Mouse (Mus musculus): Measurements from ENCODE around the gene Ubl3. TPM values are rescaled to one million over a fixed set of nuclear protein-coding genes. Genes with fewer than 3 reads are reported as not detected.

Gene Ubl3
- polyA plus RNA-seq, 1 experiment = 45.3 TPM

- no peak for DNase-seq
- 95% methylated on average over 5 of the region's 5 CpGs for WGBS
- no peaks in the 10 kb centered on the region for H3K36me3 ChIP-seq (ENCODE audit: control insufficient read depth, insufficient read depth, low read length)
- H3K4me3 ChIP-seq (ENCODE audit: control insufficient read depth, insufficient read depth, low read length) = no peak overlapping the region
- H3K4me1 ChIP-seq (replicated peaks; ENCODE audit: control insufficient read depth, insufficient read depth, low read length) = no peaks in the 10 kb centered on the region
- TF ChIP-seq CTCF (IDR thresholded peaks at IDR 0.05; ENCODE audit: borderline replicate concordance, control insufficient read depth, extremely low read depth, insufficient read depth, low read length, poor library complexity) (no peak), POLR2A (IDR thresholded peaks at IDR 0.05; ENCODE audit: control insufficient read depth, extremely low read depth, insufficient read depth, low read length, poor library complexity) (no peak)
- no peak overlapping the region for H3K27ac ChIP-seq (ENCODE audit: control insufficient read depth, insufficient read depth, low read length)
- no peaks in the 10 kb centered on the region for H3K27me3 ChIP-seq (ENCODE audit: control insufficient read depth, insufficient read depth, low read length)
Measured at GRCm38 (mm10) chr5:148466116-148466515, 86.5 kb downstream of the Ubl3 start.

DNA sequence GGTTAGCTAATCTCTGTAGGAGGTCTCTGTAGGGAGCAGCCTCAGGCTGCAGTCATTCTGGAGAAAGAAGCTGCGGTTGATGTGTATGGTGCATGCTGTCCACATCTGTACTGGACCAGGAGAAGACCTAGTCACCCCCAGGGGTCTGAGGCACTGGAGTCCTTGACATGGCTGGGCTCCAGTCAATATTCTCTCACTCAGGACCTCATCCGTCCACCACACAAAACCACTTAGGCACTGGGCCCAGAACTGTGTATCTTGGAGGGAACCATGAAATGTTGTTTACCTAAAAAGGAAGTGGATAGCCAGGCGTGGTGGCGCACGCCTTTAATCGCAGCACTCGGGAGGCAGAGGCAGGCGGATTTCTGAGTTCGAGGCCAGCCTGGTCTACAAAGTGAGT is 87.5 kb downstream of the Ubl3 start:
- no peak overlapping the region for H3K4me3 ChIP-seq (ENCODE audit: control insufficient read depth, insufficient read depth, low read length)
- H3K36me3 ChIP-seq (ENCODE audit: control insufficient read depth, insufficient read depth, low read length) = no peaks in the 10 kb centered on the region
- DNase-seq = no peak
- no peaks in the 10 kb centered on the region for H3K27me3 ChIP-seq (ENCODE audit: control insufficient read depth, insufficient read depth, low read length)
- no peak for TF ChIP-seq CTCF (IDR thresholded peaks at IDR 0.05; ENCODE audit: borderline replicate concordance, control insufficient read depth, extremely low read depth, insufficient read depth, low read length, poor library complexity)
- no peak for TF ChIP-seq POLR2A (IDR thresholded peaks at IDR 0.05; ENCODE audit: control insufficient read depth, extremely low read depth, insufficient read depth, low read length, poor library complexity)
- no peaks in the 10 kb centered on the region for H3K4me1 ChIP-seq (replicated peaks; ENCODE audit: control insufficient read depth, insufficient read depth, low read length)
- H3K27ac ChIP-seq (ENCODE audit: control insufficient read depth, insufficient read depth, low read length) = no peak overlapping the region
- 92% methylated on average over 9 of the region's 9 CpGs for WGBS

GRCm38 (mm10) chr5:148464489-148464888 is 88.1 kb downstream of the Ubl3 start:
- 91% methylated on average over 7 of the region's 7 CpGs for WGBS
- no peak overlapping the region for H3K4me3 ChIP-seq (ENCODE audit: control insufficient read depth, insufficient read depth, low read length)
- H3K27ac ChIP-seq (ENCODE audit: control insufficient read depth, insufficient read depth, low read length) = no peak overlapping the region
- H3K27me3 ChIP-seq (ENCODE audit: control insufficient read depth, insufficient read depth, low read length) = no peaks in the 10 kb centered on the region
- H3K4me1 ChIP-seq (replicated peaks; ENCODE audit: control insufficient read depth, insufficient read depth, low read length) = no peaks in the 10 kb centered on the region
- no peak for TF ChIP-seq CTCF (IDR thresholded peaks at IDR 0.05; ENCODE audit: borderline replicate concordance, control insufficient read depth, extremely low read depth, insufficient read depth, low read length, poor library complexity)
- no peak for TF ChIP-seq POLR2A (IDR thresholded peaks at IDR 0.05; ENCODE audit: control insufficient read depth, extremely low read depth, insufficient read depth, low read length, poor library complexity)
- DNase-seq = no peak
- H3K36me3 ChIP-seq (ENCODE audit: control insufficient read depth, insufficient read depth, low read length) = no peaks in the 10 kb centered on the region

GRCm38 (mm10) chr5:148463783-148464294 is 88.8 kb downstream of the Ubl3 start:
- Histone ChIP-seq H3K36me3 (ENCODE audit: control insufficient read depth, insufficient read depth, low read length) (no peaks in the 10 kb centered on the region), H3K4me3 (ENCODE audit: control insufficient read depth, insufficient read depth, low read length) (no peak overlapping the region), H3K27ac (ENCODE audit: control insufficient read depth, insufficient read depth, low read length) (no peak overlapping the region), H3K4me1 (replicated peaks; ENCODE audit: control insufficient read depth, insufficient read depth, low read length) (no peaks in the 10 kb centered on the region), H3K27me3 (ENCODE audit: control insufficient read depth, insufficient read depth, low read length) (no peaks in the 10 kb centered on the region)
- TF ChIP-seq CTCF (IDR thresholded peaks at IDR 0.05; ENCODE audit: borderline replicate concordance, control insufficient read depth, extremely low read depth, insufficient read depth, low read length, poor library complexity) (no peak), POLR2A (IDR thresholded peaks at IDR 0.05; ENCODE audit: control insufficient read depth, extremely low read depth, insufficient read depth, low read length, poor library complexity) (no peak)
- WGBS = 93% methylated on average over 6 of the region's 6 CpGs
- DNase-seq = no peak

Other genes with a start within 250 kb of the Ubl3 start
- 12.8 and 17.2 TPM in 2 replicates for gene Slc7a1, start 152.9 kb downstream of the Ubl3 start, polyA plus RNA-seq (2012; rRNA removed)

Measured in thymus, adult 2 months (tissue).